Mouse (Mus musculus) cortical plate, adult 2 months (tissue): ENCODE results near the gene Inka2. TPM values are rescaled to one million over a fixed set of nuclear protein-coding genes. Genes with fewer than 3 reads are reported as not detected.

Source experiments
- H3K27ac ChIP-seq: fragments of 200-500 bp; 2 replicates; pipeline ENCODE4 v1.5.1; 2012; ENCODE audit warnings: low read length, control low read depth, inconsistent platforms; ENCODE audit not compliant: insufficient read depth
- H3K4me1 ChIP-seq: fragments of 200-500 bp; 2 replicates; pipeline ENCODE4 v1.6.1; 2011; ENCODE audit warnings: low read length; ENCODE audit not compliant: control insufficient read depth, insufficient read depth
- H3K4me3 ChIP-seq: fragments of 200-500 bp; 2 replicates; pipeline ENCODE4 v1.5.1; 2011; ENCODE audit warnings: mild to moderate bottlenecking, low read length, control low read depth; ENCODE audit not compliant: insufficient read depth
- CTCF ChIP-seq: fragments of 200-500 bp; IDR thresholded peaks from 2 replicates; pipeline ENCODE4 v1.5.1; 2011; ENCODE audit warnings: mild to moderate bottlenecking, control low read depth, low read length; ENCODE audit not compliant: insufficient read depth; ENCODE audit errors: extremely low read depth
- POLR2A ChIP-seq: fragments of 200-500 bp; IDR thresholded peaks from 2 replicates; pipeline ENCODE4 v1.6.1; 2011; ENCODE audit warnings: mild to moderate bottlenecking, low read length, control low read depth; ENCODE audit not compliant: insufficient read depth; ENCODE audit errors: extremely low read depth
- polyA plus RNA-seq: library from polyadenylated mRNA; depleted of rRNA; stranded (reverse); fragments of >200 nt; gene quantifications from 2 replicates; pipeline ENCODE4 v1.2.3, GENCODE M21; 2012

Inka2 gene
- polyA plus RNA-seq, 1 experiment = 71.9 TPM

DNA sequence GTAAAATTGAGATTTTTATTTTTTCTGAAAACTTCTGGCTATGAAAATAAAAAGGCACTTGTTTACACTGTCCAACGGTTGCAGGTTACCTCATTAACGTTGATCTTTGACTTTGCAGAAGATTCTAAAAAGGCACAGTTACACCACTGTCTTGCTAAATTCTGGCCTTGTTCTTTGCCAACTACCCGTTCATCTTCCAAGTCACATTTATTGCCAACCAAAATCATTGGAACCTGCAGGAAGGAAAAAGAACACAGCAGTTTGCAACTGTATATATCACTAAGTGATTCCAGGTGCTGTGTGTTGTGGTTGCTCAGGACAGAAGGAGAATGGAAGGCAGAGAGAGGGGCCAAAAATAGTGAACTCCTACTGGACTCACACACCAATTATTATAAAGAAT lies 33.3 kb downstream of the Inka2 start:
- H3K27ac ChIP-seq = no peak overlapping the region
- no peak overlapping the region for H3K4me3 ChIP-seq
- no peaks in the 10 kb centered on the region for H3K4me1 ChIP-seq
- TF ChIP-seq POLR2A = no peak
- TF ChIP-seq CTCF = no peak

DNA sequence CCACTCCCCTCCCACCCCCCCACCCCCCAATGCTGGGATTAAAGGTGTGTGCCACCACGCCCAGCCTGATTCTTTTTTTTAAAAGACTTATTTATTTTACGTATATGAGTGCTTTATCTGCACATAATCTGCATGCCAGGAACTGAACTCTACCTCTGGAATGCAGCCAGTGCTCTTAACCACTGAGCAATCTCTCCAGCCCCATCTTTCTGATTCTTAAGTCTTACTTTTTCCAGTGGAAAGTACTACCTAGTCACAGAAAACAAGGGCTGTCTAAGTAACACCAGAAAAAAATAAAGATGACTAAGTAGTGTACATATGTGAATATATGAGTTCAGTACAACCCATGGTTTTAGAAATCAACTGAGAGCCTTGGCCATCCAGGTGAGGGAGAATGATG lies 42.1 kb downstream of the Inka2 start:
- H3K4me3 ChIP-seq = no peak overlapping the region
- H3K4me1 ChIP-seq = no peaks in the 10 kb centered on the region
- no peak for TF ChIP-seq CTCF
- no peak for TF ChIP-seq POLR2A
- H3K27ac ChIP-seq = no peak overlapping the region

DNA sequence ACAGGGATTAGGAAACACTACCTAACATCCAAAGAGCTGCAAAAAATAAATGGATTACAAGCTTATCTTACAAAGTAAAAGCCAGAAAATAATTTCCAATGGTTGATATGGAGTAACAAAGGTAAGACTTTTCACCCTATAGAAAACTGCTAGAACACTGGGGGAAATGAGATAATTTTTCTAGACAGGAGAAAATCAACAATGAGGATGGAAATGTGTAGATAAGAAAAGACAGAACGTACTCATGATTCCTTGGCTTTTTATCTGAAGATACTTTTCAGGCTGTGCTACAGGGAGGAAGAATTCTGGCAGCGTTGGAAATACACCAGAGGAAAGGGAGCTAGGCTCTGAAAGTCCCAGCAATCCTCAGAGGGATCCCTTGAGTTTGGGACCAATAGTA lies 46.4 kb downstream of the Inka2 start:
- H3K4me1 ChIP-seq = no peaks in the 10 kb centered on the region

GRCm38 (mm10) chr3:105754184-105754583 lies 49.8 kb downstream of the Inka2 start:
- Histone ChIP-seq H3K4me3 (no peak overlapping the region), H3K27ac (no peak overlapping the region), H3K4me1 (peaks cover 2% of the 10 kb centered on the region)
- TF ChIP-seq CTCF (no peak), POLR2A (no peak)

More for the DNA sequence above, 46.4 kb downstream of the Inka2 start:
- TF ChIP-seq POLR2A (no peak), CTCF (no peak)
- Histone ChIP-seq H3K27ac (no peak overlapping the region), H3K4me3 (no peak overlapping the region)

- Histone ChIP-seq H3K4me1 (peaks cover 2% of the 10 kb centered on the region), H3K4me3 (no peak overlapping the region), H3K27ac (no peak overlapping the region)
- TF ChIP-seq POLR2A (no peak), CTCF (no peak)
Measured at GRCm38 (mm10) chr3:105755123-105755522, 50.7 kb downstream of the Inka2 start.

DNA sequence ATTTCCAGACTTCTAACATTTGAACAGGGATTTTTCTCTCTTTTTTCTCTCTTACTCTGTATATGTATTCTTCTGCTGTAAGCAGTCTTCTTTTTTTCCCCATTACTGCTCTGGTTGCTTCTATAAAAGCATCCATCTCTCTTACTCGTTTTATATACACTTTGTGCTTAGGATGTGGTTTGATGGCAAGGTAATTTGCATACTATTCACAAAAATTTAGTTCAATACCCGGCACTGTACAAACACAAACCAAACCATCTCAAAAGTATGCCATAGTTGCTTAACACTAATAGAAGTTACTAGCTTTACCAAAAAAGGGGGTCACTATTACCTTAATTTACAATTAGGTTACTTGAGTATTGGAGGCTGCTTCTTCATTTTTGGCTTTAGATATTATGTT lies 52.1 kb downstream of the Inka2 start:
- no peak overlapping the region for H3K4me3 ChIP-seq
- peaks cover 2% of the 10 kb centered on the region for H3K4me1 ChIP-seq
- H3K27ac ChIP-seq = no peak overlapping the region
- no peak for TF ChIP-seq POLR2A
- TF ChIP-seq CTCF = no peak

- TF ChIP-seq POLR2A (no peak), CTCF (no peak)
- Histone ChIP-seq H3K4me3 (no peak overlapping the region), H3K4me1 (peaks cover 2% of the 10 kb centered on the region), H3K27ac (no peak overlapping the region)
Measured at GRCm38 (mm10) chr3:105757323-105758083, 53.1 kb downstream of the Inka2 start.

- no peak overlapping the region for H3K27ac ChIP-seq
- TF ChIP-seq POLR2A (no peak), CTCF (no peak)
Measured at GRCm38 (mm10) chr3:105758098-105758497, 53.7 kb downstream of the Inka2 start.

GRCm38 (mm10) chr3:105758658-105759057 lies 54.3 kb downstream of the Inka2 start:
- TF ChIP-seq POLR2A (no peak), CTCF (no peak)
- no peak overlapping the region for H3K27ac ChIP-seq
- peaks cover 2% of the 10 kb centered on the region for H3K4me1 ChIP-seq
- H3K4me3 ChIP-seq = no peak overlapping the region

More at GRCm38 (mm10) chr3:105758098-105758497, 53.7 kb downstream of the Inka2 start:
- no peak overlapping the region for H3K4me3 ChIP-seq
- peaks cover 2% of the 10 kb centered on the region for H3K4me1 ChIP-seq

DNA sequence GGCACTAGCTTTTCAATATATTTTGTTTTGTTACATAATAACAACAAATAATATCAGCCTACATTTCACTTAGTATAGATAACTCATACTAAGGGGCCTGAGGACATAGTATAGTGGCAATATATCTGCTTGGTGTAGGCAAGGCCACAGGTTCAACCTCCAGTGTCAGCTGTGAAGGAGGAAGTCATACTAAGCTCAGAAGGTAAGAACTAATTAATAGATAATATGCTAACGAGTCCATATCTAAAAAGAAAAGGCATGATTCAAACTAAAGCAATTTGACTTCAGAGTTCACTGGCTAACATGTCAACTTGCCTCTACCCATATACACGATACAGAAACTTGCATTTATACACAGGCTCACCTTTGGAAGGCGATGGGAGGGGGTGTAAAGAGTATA lies 55.7 kb downstream of the Inka2 start:
- TF ChIP-seq POLR2A = no peak
- no peak for TF ChIP-seq CTCF
- Histone ChIP-seq H3K4me3 (no peak overlapping the region), H3K4me1 (peaks cover 2% of the 10 kb centered on the region), H3K27ac (no peak overlapping the region)
